14 mouse cellular contexts compared by ENCODE assay signal in genomic region chr11:72324431-72324830, GRCm38 (mm10). TPM values are rescaled to one million over a fixed set of nuclear protein-coding genes. Genes with fewer than 3 reads are reported as not detected.
DNase-seq lines count a peak whose midpoint lies in the region; ATAC-seq and TF ChIP-seq lines count a peak whose summit lies in the region.
"Had no signal": no experiment of that assay in that cellular context is flagged by ENCODE, and none has a peak within 500 bp of the region (broad histone marks: within the 10 kb centered on the region; RNA-seq: fewer than 3 reads in every experiment).

No protein-coding gene starts in this region.

- no peak overlapping the region for H3K4me2 ChIP-seq in intestine, postnatal 0 days (replicated peaks; ENCODE audit: low read depth)
- H3K4me2 ChIP-seq in intestine, embryonic 16.5 days (ENCODE audit: low read depth, low read length) = no peak overlapping the region
- no peak overlapping the region for H3K4me2 ChIP-seq in midbrain, embryonic 11.5 days
- no peak overlapping the region for H3K4me2 ChIP-seq in midbrain, embryonic 16.5 days (ENCODE audit: low read length)
- H3K4me2 ChIP-seq: embryonic facial prominence, embryonic 15.5 days; heart, embryonic 13.5 days had no signal

- no peak for TF ChIP-seq POLR2A in small intestine, adult 2 months (IDR thresholded peaks at IDR 0.05; ENCODE audit: low read depth, low read length)

- peak; percentile 37 for DNase-seq in midbrain, embryonic 11.5 days (ENCODE audit: low spot score, missing footprints)
- DNase-seq in ES-E14 (ENCODE audit: low read depth, low spot score) = no peak
- no peak for DNase-seq in left cerebral cortex, postnatal 4 days
- DNase-seq: cerebellum, postnatal 10 days; lung, postnatal 4 days had no signal

- no peaks in the 10 kb centered on the region for H3K9me3 ChIP-seq in intestine, postnatal 0 days (ENCODE audit: control insufficient read depth)
- H3K9me3 ChIP-seq in intestine, embryonic 16.5 days (ENCODE audit: control insufficient read depth, low read length) = no peaks in the 10 kb centered on the region
- H3K9me3 ChIP-seq in midbrain, embryonic 11.5 days (ENCODE audit: control insufficient read depth, low read length) = no peaks in the 10 kb centered on the region
- H3K9me3 ChIP-seq in midbrain, embryonic 16.5 days (replicated peaks; ENCODE audit: control insufficient read depth, low read length, poor library complexity, severe bottlenecking) = no peaks in the 10 kb centered on the region
- no peaks in the 10 kb centered on the region for H3K9me3 ChIP-seq in ES-E14 (ENCODE audit: control insufficient read depth, insufficient read depth, low read depth, low read length)
- H3K9me3 ChIP-seq: embryonic facial prominence, embryonic 15.5 days; heart, embryonic 13.5 days had no signal

- 68% methylated on average over 3 of the region's 3 CpGs for WGBS in intestine, postnatal 0 days
- WGBS in intestine, embryonic 16.5 days = 63% methylated on average over 3 of the region's 3 CpGs
- 70% methylated on average over 3 of the region's 3 CpGs for WGBS in midbrain, embryonic 11.5 days
- 74% methylated on average over 3 of the region's 3 CpGs for WGBS in midbrain, embryonic 16.5 days
- 73% methylated on average over 3 of the region's 3 CpGs for WGBS in small intestine, adult 2 months

- in situ Hi-C loops in ES-E14 (cut with MboI; ENCODE audit: low sequenced_read_pairs in 2 of 2, unreplicated experiment in 2 of 2) = no loop called here

- H3K27me3 ChIP-seq in intestine, postnatal 0 days (replicated peaks; ENCODE audit: control insufficient read depth, insufficient read depth, low read length) = no peaks in the 10 kb centered on the region
- H3K27me3 ChIP-seq in intestine, embryonic 16.5 days (replicated peaks; ENCODE audit: control insufficient read depth, insufficient read depth, low read length) = no peaks in the 10 kb centered on the region
- no peaks in the 10 kb centered on the region for H3K27me3 ChIP-seq in midbrain, embryonic 11.5 days (ENCODE audit: control insufficient read depth, insufficient read depth, low read length)
- no peaks in the 10 kb centered on the region for H3K27me3 ChIP-seq in midbrain, embryonic 16.5 days (ENCODE audit: control insufficient read depth, insufficient read depth, low read depth, low read length)
- no peaks in the 10 kb centered on the region for H3K27me3 ChIP-seq in small intestine, adult 2 months (ENCODE audit: control insufficient read depth, insufficient read depth, low read length)
- H3K27me3 ChIP-seq: embryonic facial prominence, embryonic 15.5 days had no signal

- no peak overlapping the region for H3K9ac ChIP-seq in intestine, postnatal 0 days (ENCODE audit: low read depth, low read length)
- H3K9ac ChIP-seq in intestine, embryonic 16.5 days (ENCODE audit: low read depth, low read length) = no peak overlapping the region
- no peak overlapping the region for H3K9ac ChIP-seq in midbrain, embryonic 11.5 days (ENCODE audit: low read length)
- no peak overlapping the region for H3K9ac ChIP-seq in midbrain, embryonic 16.5 days (ENCODE audit: low read depth, low read length)
- no peak overlapping the region for H3K9ac ChIP-seq in ES-E14 (ENCODE audit: insufficient read depth, low read depth, low read length, poor library complexity, severe bottlenecking)
- H3K9ac ChIP-seq: embryonic facial prominence, embryonic 15.5 days; heart, embryonic 13.5 days had no signal

- no peaks in the 10 kb centered on the region for H3K4me1 ChIP-seq in intestine, postnatal 0 days (replicated peaks; ENCODE audit: control insufficient read depth, insufficient read depth, low read length)
- no peaks in the 10 kb centered on the region for H3K4me1 ChIP-seq in intestine, embryonic 16.5 days (ENCODE audit: control insufficient read depth, insufficient read depth, low read length)
- H3K4me1 ChIP-seq in midbrain, embryonic 11.5 days (ENCODE audit: control insufficient read depth, insufficient read depth, low read length) = no peaks in the 10 kb centered on the region
- H3K4me1 ChIP-seq in midbrain, embryonic 16.5 days (ENCODE audit: control insufficient read depth, insufficient read depth, low read length) = no peaks in the 10 kb centered on the region
- no peaks in the 10 kb centered on the region for H3K4me1 ChIP-seq in ES-E14 (ENCODE audit: control insufficient read depth in 2 of 2, insufficient read depth in 2 of 2, low read length in 2 of 2, poor library complexity in 1 of 2)
- no peaks in the 10 kb centered on the region for H3K4me1 ChIP-seq in small intestine, adult 2 months (ENCODE audit: control insufficient read depth, insufficient read depth, insufficient read length, low read length)
- H3K4me1 ChIP-seq: embryonic facial prominence, embryonic 15.5 days; heart, embryonic 13.5 days had no signal

- peak; percentile 61 for TF ChIP-seq CTCF in intestine, postnatal 0 days (IDR thresholded peaks at IDR 0.05; ENCODE audit: low read depth)
- TF ChIP-seq CTCF in small intestine, adult 2 months (IDR thresholded peaks at IDR 0.05; ENCODE audit: extremely low read depth, insufficient read length, insufficient replicate concordance, low read depth, low read length) = peak; percentile 34; the same call in 1 of the 2 replicates

- intact Hi-C loops in left cerebral cortex, postnatal 4 days (cut with DNase I) = no loop called here

- H3K27ac ChIP-seq in intestine, postnatal 0 days (ENCODE audit: low read depth, low read length) = no peak overlapping the region
- no peak overlapping the region for H3K27ac ChIP-seq in intestine, embryonic 16.5 days (ENCODE audit: low read length)
- no peak overlapping the region for H3K27ac ChIP-seq in midbrain, embryonic 11.5 days (ENCODE audit: low read depth, low read length)
- no peak overlapping the region for H3K27ac ChIP-seq in midbrain, embryonic 16.5 days (ENCODE audit: low read length)
- no peak overlapping the region for H3K27ac ChIP-seq in ES-E14 (ENCODE audit: insufficient read depth, low read depth, low read length, poor library complexity, severe bottlenecking)
- no peak overlapping the region for H3K27ac ChIP-seq in small intestine, adult 2 months (ENCODE audit: insufficient read depth, low read depth, low read length)
- H3K27ac ChIP-seq: embryonic facial prominence, embryonic 15.5 days; heart, embryonic 13.5 days had no signal

- ATAC-seq in intestine, postnatal 0 days = no peak
- ATAC-seq in intestine, embryonic 16.5 days = no peak
- no peak for ATAC-seq in midbrain, embryonic 11.5 days (ENCODE audit: low FRiP score)
- no peak for ATAC-seq in midbrain, embryonic 16.5 days

- H3K36me3 ChIP-seq in intestine, postnatal 0 days (ENCODE audit: control insufficient read depth, insufficient read depth) = no peaks in the 10 kb centered on the region
- H3K36me3 ChIP-seq in intestine, embryonic 16.5 days (ENCODE audit: control insufficient read depth, insufficient read depth, low read length) = no peaks in the 10 kb centered on the region
- no peaks in the 10 kb centered on the region for H3K36me3 ChIP-seq in midbrain, embryonic 11.5 days (ENCODE audit: control insufficient read depth, insufficient read depth, low read length)
- no peaks in the 10 kb centered on the region for H3K36me3 ChIP-seq in midbrain, embryonic 16.5 days (ENCODE audit: control insufficient read depth, insufficient read depth, low read length)
- no peaks in the 10 kb centered on the region for H3K36me3 ChIP-seq in ES-E14 (ENCODE audit: control insufficient read depth, insufficient read depth, low read length, poor library complexity, severe bottlenecking)
- H3K36me3 ChIP-seq in small intestine, adult 2 months (ENCODE audit: control insufficient read depth, insufficient read depth, low read length) = no peaks in the 10 kb centered on the region
- H3K36me3 ChIP-seq: embryonic facial prominence, embryonic 15.5 days; heart, embryonic 13.5 days had no signal

- no peak overlapping the region for H3K4me3 ChIP-seq in intestine, postnatal 0 days (ENCODE audit: low read depth, low read length)
- no peak overlapping the region for H3K4me3 ChIP-seq in intestine, embryonic 16.5 days (ENCODE audit: low read length)
- H3K4me3 ChIP-seq in midbrain, embryonic 11.5 days (ENCODE audit: low read depth, low read length) = no peak overlapping the region
- H3K4me3 ChIP-seq in midbrain, embryonic 16.5 days (ENCODE audit: low read depth, low read length) = no peak overlapping the region
- H3K4me3 ChIP-seq in ES-E14 (ENCODE audit: insufficient read depth in 1 of 2, low read depth in 1 of 2, low read length in 2 of 2, poor library complexity in 1 of 2, severe bottlenecking in 1 of 2) = no peak overlapping the region
- H3K4me3 ChIP-seq in small intestine, adult 2 months (ENCODE audit: low read depth, low read length) = no peak overlapping the region
- H3K4me3 ChIP-seq: embryonic facial prominence, embryonic 15.5 days; heart, embryonic 13.5 days had no signal

RNA-seq across cellular contexts. Expression of gene Fbxo39, which starts 10.2 kb away (rescaled TPM):
- polyA plus RNA-seq in intestine, postnatal 0 days (2015; fragmentation: Nextera tagmentation; extraction: Ambion mirVana) = not detected in 2 replicates
- polyA plus RNA-seq in intestine, embryonic 16.5 days (2015; fragmentation: Nextera tagmentation; extraction: Ambion mirVana) = not detected in 2 replicates
- polyA plus RNA-seq in midbrain, embryonic 11.5 days (2014; fragmentation: Nextera tagmentation; extraction: Ambion mirVana) = not detected in 2 replicates
- polyA plus RNA-seq in midbrain, embryonic 16.5 days (2015; fragmentation: Nextera tagmentation; extraction: Ambion mirVana) = not detected in 2 replicates
- 0.13 and 0.16 TPM in 2 replicates for total RNA-seq in ES-E14 (2012; rRNA removed)
- not detected in 2 replicates for polyA plus RNA-seq in small intestine, adult 2 months (2012; rRNA removed)
- total RNA-seq in left cerebral cortex, postnatal 4 days (2021) = not detected
- total RNA-seq: adrenal gland, postnatal 4 days; left cerebral cortex, postnatal 14 days had no signal
- polyA plus RNA-seq: embryonic facial prominence, embryonic 15.5 days; heart, embryonic 13.5 days; intestine, embryonic 14.5 days had no signal

RNA-seq across cellular contexts. Expression of gene Xaf1, which starts 23.0 kb away (rescaled TPM):
- 56.1 and 59.9 TPM in 2 replicates for polyA plus RNA-seq in intestine, postnatal 0 days (2015; fragmentation: Nextera tagmentation; extraction: Ambion mirVana)
- polyA plus RNA-seq in intestine, embryonic 16.5 days (2015; fragmentation: Nextera tagmentation; extraction: Ambion mirVana) = 4.8 and 5.4 TPM in 2 replicates
- 1.3 and 1.4 TPM in 2 replicates for polyA plus RNA-seq in midbrain, embryonic 11.5 days (2014; fragmentation: Nextera tagmentation; extraction: Ambion mirVana)
- 1.0 and 2.2 TPM in 2 replicates for polyA plus RNA-seq in midbrain, embryonic 16.5 days (2015; fragmentation: Nextera tagmentation; extraction: Ambion mirVana)
- 7.5 and 7.6 TPM in 2 replicates for total RNA-seq in ES-E14 (2012; rRNA removed)
- polyA plus RNA-seq in small intestine, adult 2 months (2012; rRNA removed) = 7.6 and 28.3 TPM in 2 replicates
- 1 to 10 TPM in 1 of 2 experiments, under 1 TPM in 1; 0.70 to 1.2 TPM for total RNA-seq in left cerebral cortex, postnatal 4 days (2021)

RNA-seq across cellular contexts. Expression of gene Tekt1, which starts 37.8 kb away (rescaled TPM):
- polyA plus RNA-seq in intestine, postnatal 0 days (2015; fragmentation: Nextera tagmentation; extraction: Ambion mirVana) = 0.08 TPM in 1 of 2 replicates, not detected in the other
- 0.16 and 0.26 TPM in 2 replicates for polyA plus RNA-seq in intestine, embryonic 16.5 days (2015; fragmentation: Nextera tagmentation; extraction: Ambion mirVana)
- 4.2 and 5.3 TPM in 2 replicates for polyA plus RNA-seq in midbrain, embryonic 11.5 days (2014; fragmentation: Nextera tagmentation; extraction: Ambion mirVana)
- polyA plus RNA-seq in midbrain, embryonic 16.5 days (2015; fragmentation: Nextera tagmentation; extraction: Ambion mirVana) = 11.1 and 13.5 TPM in 2 replicates
- total RNA-seq in ES-E14 (2012; rRNA removed) = 4.0 and 5.7 TPM in 2 replicates
- polyA plus RNA-seq in small intestine, adult 2 months (2012; rRNA removed) = not detected in 2 replicates
- total RNA-seq in left cerebral cortex, postnatal 4 days (2021) = 1 to 10 TPM; 1.6 to 2.1 TPM

RNA-seq across cellular contexts. Expression of gene Slc13a5, which starts 57.4 kb away (rescaled TPM):
- polyA plus RNA-seq in intestine, postnatal 0 days (2015; fragmentation: Nextera tagmentation; extraction: Ambion mirVana) = 0.17 and 0.22 TPM in 2 replicates
- polyA plus RNA-seq in intestine, embryonic 16.5 days (2015; fragmentation: Nextera tagmentation; extraction: Ambion mirVana) = 0.11 and 0.16 TPM in 2 replicates
- 0.21 and 0.29 TPM in 2 replicates for polyA plus RNA-seq in midbrain, embryonic 11.5 days (2014; fragmentation: Nextera tagmentation; extraction: Ambion mirVana)
- polyA plus RNA-seq in midbrain, embryonic 16.5 days (2015; fragmentation: Nextera tagmentation; extraction: Ambion mirVana) = 2.5 and 2.6 TPM in 2 replicates
- total RNA-seq in ES-E14 (2012; rRNA removed) = 7.1 and 8.1 TPM in 2 replicates
- not detected in 2 replicates for polyA plus RNA-seq in small intestine, adult 2 months (2012; rRNA removed)
- total RNA-seq in left cerebral cortex, postnatal 4 days (2021) = 1 to 10 TPM; 7.2 to 9.8 TPM
